Comparison of ENCODE assay signal across 14 mouse cellular contexts in the genomic region with DNA sequence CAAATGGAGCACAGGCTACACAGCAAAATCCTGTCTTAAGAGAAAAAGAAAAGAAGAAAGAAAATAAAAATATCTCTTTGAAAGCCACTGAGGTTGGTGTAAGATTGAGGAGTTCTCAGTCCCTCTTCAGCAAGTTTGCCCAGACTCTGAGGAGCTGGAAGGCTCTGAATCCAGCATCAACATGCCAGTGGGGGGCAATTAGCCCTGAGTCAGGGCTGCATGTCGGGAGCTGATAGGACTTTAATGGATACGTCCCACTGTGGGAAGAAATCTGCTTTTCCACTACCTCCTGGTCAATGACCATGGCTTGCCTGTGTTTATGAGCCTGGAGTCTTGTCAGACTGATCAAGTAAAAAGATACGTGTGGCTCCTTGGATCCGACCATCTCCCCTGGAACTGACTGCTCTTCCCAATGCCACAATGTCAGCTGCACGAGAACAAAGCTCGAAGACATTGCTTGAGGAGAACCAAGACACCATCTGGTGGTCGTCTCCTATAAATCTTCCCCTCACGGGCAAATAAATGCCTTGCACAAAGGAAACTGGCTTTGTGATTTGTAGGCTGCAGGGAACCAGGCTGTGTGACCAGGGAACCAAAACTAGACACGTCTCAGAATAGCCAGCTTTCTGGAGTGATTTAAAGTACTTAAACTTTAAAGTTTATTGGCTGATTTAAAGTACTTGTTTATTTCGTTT. TPM values are rescaled to one million over a fixed set of nuclear protein-coding genes. Genes with fewer than 3 reads are reported as not detected.
DNase-seq lines count a peak whose midpoint lies in the region; ATAC-seq and TF ChIP-seq lines count a peak whose summit lies in the region.
"Had no signal": no experiment of that assay in that cellular context is flagged by ENCODE, and none has a peak within 500 bp of the region (broad histone marks: within the 10 kb centered on the region; RNA-seq: fewer than 3 reads in every experiment).

No protein-coding gene starts in this region.

- 31% methylated on average over 10 of the region's 10 CpGs for WGBS in forebrain, postnatal 0 days
- WGBS in forebrain, embryonic 10.5 days: 27% methylated on average over 10 of the region's 10 CpGs
- WGBS in lung, embryonic 14.5 days: 33% methylated on average over 10 of the region's 10 CpGs
- 23% methylated on average over 10 of the region's 10 CpGs for WGBS in midbrain, postnatal 0 days

- no peak overlapping the region for H3K4me3 ChIP-seq in forebrain, postnatal 0 days (ENCODE audit: low read depth, low read length)
- H3K4me3 ChIP-seq in forebrain, embryonic 10.5 days: no peak overlapping the region
- H3K4me3 ChIP-seq in lung, embryonic 14.5 days (ENCODE audit: low read depth, low read length): no peak overlapping the region
- H3K4me3 ChIP-seq in midbrain, postnatal 0 days (ENCODE audit: low read depth, low read length): no peak overlapping the region
- H3K4me3 ChIP-seq: erythroblast, embryonic 14.5 days; gastrocnemius, adult 2 months; stomach, embryonic 15.5 days had no signal

- no peak overlapping the region for H3K4me2 ChIP-seq in forebrain, postnatal 0 days (ENCODE audit: low read depth)
- H3K4me2 ChIP-seq in lung, embryonic 14.5 days: no peak overlapping the region
- H3K4me2 ChIP-seq in midbrain, postnatal 0 days (ENCODE audit: low read depth, low read length, poor library complexity, severe bottlenecking): no peak overlapping the region

- H3K27ac ChIP-seq in forebrain, postnatal 0 days (ENCODE audit: low read depth, low read length): no peak overlapping the region
- no peak overlapping the region for H3K27ac ChIP-seq in forebrain, embryonic 10.5 days
- H3K27ac ChIP-seq in lung, embryonic 14.5 days (ENCODE audit: low read depth): no peak overlapping the region
- H3K27ac ChIP-seq in midbrain, postnatal 0 days (ENCODE audit: low read depth, low read length): no peak overlapping the region
- H3K27ac ChIP-seq: gastrocnemius, adult 2 months; stomach, embryonic 15.5 days had no signal

- no peaks in the 10 kb centered on the region for H3K9me3 ChIP-seq in forebrain, postnatal 0 days (ENCODE audit: low read length)
- no peaks in the 10 kb centered on the region for H3K9me3 ChIP-seq in forebrain, embryonic 10.5 days
- no peaks in the 10 kb centered on the region for H3K9me3 ChIP-seq in lung, embryonic 14.5 days (ENCODE audit: low read depth, low read length)
- H3K9me3 ChIP-seq in midbrain, postnatal 0 days (ENCODE audit: low read length): no peaks in the 10 kb centered on the region
- H3K9me3 ChIP-seq: stomach, embryonic 15.5 days had no signal

- TF ChIP-seq CTCF in forebrain, postnatal 0 days (IDR thresholded peaks at IDR 0.05; ENCODE audit: low read depth): peak; percentile 57
- TF ChIP-seq CTCF in lung, embryonic 14.5 days (IDR thresholded peaks at IDR 0.05; ENCODE audit: low read depth): peak; percentile 52
- peak; percentile 63 for TF ChIP-seq CTCF in midbrain, postnatal 0 days (IDR thresholded peaks at IDR 0.05)

- DNase-seq in forebrain, postnatal 0 days: peak; percentile 57
- DNase-seq in forebrain, embryonic 10.5 days (ENCODE audit: extremely low spot score, low spot score): no peak
- peak; percentile 70 for DNase-seq in lung, embryonic 14.5 days
- no peak for DNase-seq in lung, postnatal 14 days
- peak; percentile 74 for DNase-seq in NIH3T3 (ENCODE audit: low read depth)
- DNase-seq in midbrain, postnatal 0 days (ENCODE audit: low spot score): peak; percentile 71
- no peak for DNase-seq in right cerebral cortex, adult 18-20 months
- no peak for DNase-seq in cerebellum, postnatal 25 days
- DNase-seq: cerebellum, adult 18-20 months; gastrocnemius, adult 2 months; heart, postnatal 10 days; kidney, postnatal 14 days had no signal

- 0 out of 2 replicates have a peak, but pooled peaks cover 6% of the 10 kb centered on the region for H3K4me1 ChIP-seq in forebrain, postnatal 0 days (ENCODE audit: insufficient read depth)
- H3K4me1 ChIP-seq in forebrain, embryonic 10.5 days: peaks cover 39% of the 10 kb centered on the region
- peaks cover 8% of the 10 kb centered on the region; the same call in 1 of the 2 replicates for H3K4me1 ChIP-seq in lung, embryonic 14.5 days (ENCODE audit: insufficient read depth)
- no peaks in the 10 kb centered on the region for H3K4me1 ChIP-seq in midbrain, postnatal 0 days (ENCODE audit: insufficient read depth, low read length)
- H3K4me1 ChIP-seq: stomach, embryonic 15.5 days had no signal

- H3K9ac ChIP-seq in forebrain, postnatal 0 days: no peak overlapping the region
- no peak overlapping the region for H3K9ac ChIP-seq in lung, embryonic 14.5 days
- H3K9ac ChIP-seq in midbrain, postnatal 0 days (replicated peaks; ENCODE audit: low read length, poor library complexity, severe bottlenecking): no peak overlapping the region
- H3K9ac ChIP-seq: stomach, embryonic 15.5 days had no signal

- H3K27me3 ChIP-seq in forebrain, postnatal 0 days (ENCODE audit: insufficient read depth, low read length): no peaks in the 10 kb centered on the region
- peaks cover 58% of the 10 kb centered on the region for H3K27me3 ChIP-seq in forebrain, embryonic 10.5 days (ENCODE audit: poor library complexity, severe bottlenecking)
- no peaks in the 10 kb centered on the region for H3K27me3 ChIP-seq in lung, embryonic 14.5 days (ENCODE audit: insufficient read depth, low read length)
- no peaks in the 10 kb centered on the region for H3K27me3 ChIP-seq in midbrain, postnatal 0 days (ENCODE audit: insufficient read depth, low read length)
- H3K27me3 ChIP-seq: stomach, embryonic 15.5 days had no signal

- no peaks in the 10 kb centered on the region for H3K36me3 ChIP-seq in forebrain, postnatal 0 days (ENCODE audit: insufficient read depth)
- H3K36me3 ChIP-seq in forebrain, embryonic 10.5 days (replicated peaks): no peaks in the 10 kb centered on the region
- H3K36me3 ChIP-seq in lung, embryonic 14.5 days (ENCODE audit: insufficient read depth): no peaks in the 10 kb centered on the region
- H3K36me3 ChIP-seq in midbrain, postnatal 0 days (ENCODE audit: insufficient read depth, low read length): no peaks in the 10 kb centered on the region
- H3K36me3 ChIP-seq: stomach, embryonic 15.5 days had no signal

- no peak for ATAC-seq in forebrain, postnatal 0 days
- no peak for ATAC-seq in lung, embryonic 14.5 days (ENCODE audit: insufficient read depth)
- ATAC-seq in midbrain, postnatal 0 days (ENCODE audit: low FRiP score): no peak

RNA-seq across cellular contexts. Expression of gene Trim2, which starts 39.9 kb away (rescaled TPM):
- 186 and 218 TPM in 2 replicates for total RNA-seq in forebrain, postnatal 0 days (2014; rRNA removed)
- polyA plus RNA-seq in forebrain, postnatal 0 days (2015; fragmentation: Nextera tagmentation; extraction: Ambion mirVana): 75.9 and 127 TPM in 2 replicates
- 32.1 and 36.4 TPM in 2 replicates for polyA plus RNA-seq in forebrain, embryonic 10.5 days (2016; fragmentation: Nextera tagmentation; extraction: Ambion mirVana)
- polyA plus RNA-seq in lung, embryonic 14.5 days (2014; fragmentation: Nextera tagmentation; extraction: Ambion mirVana): 25.9 and 27.0 TPM in 2 replicates
- 269 and 291 TPM in 2 replicates for total RNA-seq in midbrain, postnatal 0 days (2014; rRNA removed)
- polyA plus RNA-seq in midbrain, postnatal 0 days (2015; fragmentation: Nextera tagmentation; extraction: Ambion mirVana): 132 and 149 TPM in 2 replicates

Comparison
In these comparisons a context has a peak if more than half of its experiments do, and no peak if none do; other contexts are left out.
1. DNase-seq: peak in forebrain, postnatal 0 days (single experiment), lung, embryonic 14.5 days (single experiment), NIH3T3 (single experiment) and midbrain, postnatal 0 days (single experiment); none in forebrain, embryonic 10.5 days (single experiment), lung, postnatal 14 days (single experiment), right cerebral cortex, adult 18-20 months (single experiment) and cerebellum, postnatal 25 days (0 of 2).
2. Peak in every context shown above with its lines, with median percentiles within 50 percentile points of each other: CTCF ChIP-seq.